Mouse (Mus musculus) thymus, adult 2 months (tissue): ENCODE results near the gene Hnrnpu.

Source experiments
- CTCF ChIP-seq: fragments of 200-500 bp; IDR thresholded peaks from 2 replicates; pipeline ENCODE4 v1.5.1; 2012; ENCODE audit warnings: mild to moderate bottlenecking, control low read depth, low read length, moderate library complexity, borderline replicate concordance; ENCODE audit not compliant: control insufficient read depth, poor library complexity, insufficient read depth; ENCODE audit errors: extremely low read depth
- POLR2A ChIP-seq: fragments of 200-500 bp; IDR thresholded peaks from 2 replicates; pipeline ENCODE4 v1.6.1; 2012; ENCODE audit warnings: mild to moderate bottlenecking, low read length, control low read depth, moderate library complexity; ENCODE audit not compliant: control insufficient read depth, poor library complexity, insufficient read depth; ENCODE audit errors: extremely low read depth

- TF ChIP-seq POLR2A (no peak), CTCF (no peak)
Observed at GRCm38 (mm10) chr1:178354576-178354975, 17.0 kb upstream of the Hnrnpu start.
